Mouse (Mus musculus) adrenal gland, adult (tissue): Measurements from ENCODE around the gene Scgb2b11.
"Not testable (repeated sequence)": the region's sequence is repeated elsewhere in the genome, so short reads cannot be mapped to it uniquely, and the experiment has no call there.

Experiments used
- DNase-seq, 2 experiments: peaks; one replicate each; pipeline ENCODE4 v3.0.0; 2022 to 2023; ENCODE audit warnings: low spot score in 1 of 2; ENCODE audit not compliant: inconsistent age in 2 of 2

Scgb2b11 gene

GRCm38 (mm10) chr7:32211045-32211444 is at the start of gene Scgb2b11:
Gene Scgb2b11, minus strand, starts transcription at chr7:32211145.
- DNase-seq = not testable (repeated sequence)

- not testable (repeated sequence) for DNase-seq
Measured at GRCm38 (mm10) chr7:32222540-32222939, 11.6 kb upstream of the Scgb2b11 start, which contains the start of gene Scgb1b11. Gene Scgb1b11, plus strand, starts transcription at chr7:32222840.
